Mouse (Mus musculus): Measurements from ENCODE around the gene Vsnl1. TPM values are rescaled to one million over a fixed set of nuclear protein-coding genes. Genes with fewer than 3 reads are reported as not detected.

Vsnl1 gene
- polyA plus RNA-seq (2012; fragmentation: generic; extraction: Trizol): not detected
- long read RNA-seq, experiment 1: 0 reads
- long read RNA-seq, experiment 2: 0 reads

GRCm38 (mm10) chr12:11436497-11437265 lies at the start of gene Vsnl1:
Gene Vsnl1, minus strand, starts transcription at chr12:11436613.
- Histone ChIP-seq H3K79me2 (ENCODE audit: control insufficient read depth, insufficient read depth) (no peaks in the 10 kb centered on the region), H3K36me3 (ENCODE audit: control insufficient read depth, insufficient read depth) (no peaks in the 10 kb centered on the region), H3K79me3 (ENCODE audit: low read depth) (no peaks in the 10 kb centered on the region), H3ac (ENCODE audit: control insufficient read depth, insufficient read length, low read depth) (no peak within 1 kb of the TSS), H3K27me3 (ENCODE audit: control insufficient read depth, insufficient read depth, insufficient read length) (peaks cover 7% of the 10 kb centered on the region), H3K4me3 (ENCODE audit: insufficient read depth, poor library complexity, severe bottlenecking) (no peak within 1 kb of the TSS)
- TF ChIP-seq MAX (IDR thresholded peaks at IDR 0.05) (no peak), CTCF (IDR thresholded peaks at IDR 0.05; ENCODE audit: control insufficient read depth, insufficient read depth, insufficient read length) (no peak), CEBPB (IDR thresholded peaks at IDR 0.05; ENCODE audit: low read depth) (no peak), MYOD1 (IDR thresholded peaks at IDR 0.05; ENCODE audit: control insufficient read depth, insufficient read length, low read depth) (no peak), USF1 (IDR thresholded peaks at IDR 0.05; ENCODE audit: low read depth) (no peak), FOSL1 (IDR thresholded peaks at IDR 0.05; ENCODE audit: insufficient read depth, low read length, poor library complexity, severe bottlenecking) (no peak), MYOG (IDR thresholded peaks at IDR 0.05; ENCODE audit: control insufficient read depth, extremely low read depth, insufficient read length) (no peak)

- Histone ChIP-seq H3K4me3 (ENCODE audit: insufficient read depth, poor library complexity, severe bottlenecking) (no peak overlapping the region), H3K79me3 (ENCODE audit: low read depth) (no peaks in the 10 kb centered on the region), H3K36me3 (ENCODE audit: control insufficient read depth, insufficient read depth) (no peaks in the 10 kb centered on the region), H3K27me3 (ENCODE audit: control insufficient read depth, insufficient read depth, insufficient read length) (no peaks in the 10 kb centered on the region), H3ac (ENCODE audit: control insufficient read depth, insufficient read length, low read depth) (no peak overlapping the region), H3K79me2 (ENCODE audit: control insufficient read depth, insufficient read depth) (no peaks in the 10 kb centered on the region)
- no peak for TF ChIP-seq MYOG (IDR thresholded peaks at IDR 0.05; ENCODE audit: control insufficient read depth, extremely low read depth, insufficient read length)
- TF ChIP-seq CTCF (IDR thresholded peaks at IDR 0.05; ENCODE audit: control insufficient read depth, insufficient read depth, insufficient read length): no peak
- TF ChIP-seq FOSL1 (IDR thresholded peaks at IDR 0.05; ENCODE audit: insufficient read depth, low read length, poor library complexity, severe bottlenecking): no peak
- no peak for TF ChIP-seq USF1 (IDR thresholded peaks at IDR 0.05; ENCODE audit: low read depth)
- TF ChIP-seq MYOD1 (IDR thresholded peaks at IDR 0.05; ENCODE audit: control insufficient read depth, insufficient read length, low read depth): no peak
- no peak for TF ChIP-seq CEBPB (IDR thresholded peaks at IDR 0.05; ENCODE audit: low read depth)
- TF ChIP-seq MAX (IDR thresholded peaks at IDR 0.05): no peak
Observed at GRCm38 (mm10) chr12:11456632-11457031, 20.2 kb upstream of the Vsnl1 start.

- Histone ChIP-seq H3K4me3 (ENCODE audit: insufficient read depth, poor library complexity, severe bottlenecking) (no peak overlapping the region), H3K79me3 (ENCODE audit: low read depth) (no peaks in the 10 kb centered on the region), H3K79me2 (ENCODE audit: control insufficient read depth, insufficient read depth) (no peaks in the 10 kb centered on the region), H3K27me3 (ENCODE audit: control insufficient read depth, insufficient read depth, insufficient read length) (no peaks in the 10 kb centered on the region), H3ac (ENCODE audit: control insufficient read depth, insufficient read length, low read depth) (no peak overlapping the region), H3K36me3 (ENCODE audit: control insufficient read depth, insufficient read depth) (no peaks in the 10 kb centered on the region)
- no peak for TF ChIP-seq USF1 (IDR thresholded peaks at IDR 0.05; ENCODE audit: low read depth)
- TF ChIP-seq CTCF (IDR thresholded peaks at IDR 0.05; ENCODE audit: control insufficient read depth, insufficient read depth, insufficient read length): no peak
- no peak for TF ChIP-seq MAX (IDR thresholded peaks at IDR 0.05)
- TF ChIP-seq FOSL1 (IDR thresholded peaks at IDR 0.05; ENCODE audit: insufficient read depth, low read length, poor library complexity, severe bottlenecking): no peak
- no peak for TF ChIP-seq MYOD1 (IDR thresholded peaks at IDR 0.05; ENCODE audit: control insufficient read depth, insufficient read length, low read depth)
- TF ChIP-seq CEBPB (IDR thresholded peaks at IDR 0.05; ENCODE audit: low read depth): no peak
- TF ChIP-seq MYOG (IDR thresholded peaks at IDR 0.05; ENCODE audit: control insufficient read depth, extremely low read depth, insufficient read length): no peak
Observed at GRCm38 (mm10) chr12:11456213-11456612, 19.8 kb upstream of the Vsnl1 start.

GRCm38 (mm10) chr12:11455549-11456194 lies 19.3 kb upstream of the Vsnl1 start, which contains the start of gene Rad51ap2:
Gene Rad51ap2, plus strand, starts transcription at chr12:11456079.
- Histone ChIP-seq H3K79me2 (ENCODE audit: control insufficient read depth, insufficient read depth) (no peaks in the 10 kb centered on the region), H3K36me3 (ENCODE audit: control insufficient read depth, insufficient read depth) (no peaks in the 10 kb centered on the region), H3K79me3 (ENCODE audit: low read depth) (no peaks in the 10 kb centered on the region), H3ac (ENCODE audit: control insufficient read depth, insufficient read length, low read depth) (no peak within 1 kb of the TSS), H3K4me3 (ENCODE audit: insufficient read depth, poor library complexity, severe bottlenecking) (no peak within 1 kb of the TSS), H3K27me3 (ENCODE audit: control insufficient read depth, insufficient read depth, insufficient read length) (no peaks in the 10 kb centered on the region)
- no peak for TF ChIP-seq MYOG (IDR thresholded peaks at IDR 0.05; ENCODE audit: control insufficient read depth, extremely low read depth, insufficient read length)
- TF ChIP-seq MYOD1 (IDR thresholded peaks at IDR 0.05; ENCODE audit: control insufficient read depth, insufficient read length, low read depth): no peak
- TF ChIP-seq CTCF (IDR thresholded peaks at IDR 0.05; ENCODE audit: control insufficient read depth, insufficient read depth, insufficient read length): no peak
- no peak for TF ChIP-seq MAX (IDR thresholded peaks at IDR 0.05)
- no peak for TF ChIP-seq USF1 (IDR thresholded peaks at IDR 0.05; ENCODE audit: low read depth)
- TF ChIP-seq FOSL1 (IDR thresholded peaks at IDR 0.05; ENCODE audit: insufficient read depth, low read length, poor library complexity, severe bottlenecking): no peak
- TF ChIP-seq CEBPB (IDR thresholded peaks at IDR 0.05; ENCODE audit: low read depth): no peak

GRCm38 (mm10) chr12:11454146-11454545 lies 17.7 kb upstream of the Vsnl1 start:
- no peaks in the 10 kb centered on the region for H3K79me3 ChIP-seq (ENCODE audit: low read depth)
- no peaks in the 10 kb centered on the region for H3K27me3 ChIP-seq (ENCODE audit: control insufficient read depth, insufficient read depth, insufficient read length)
- H3ac ChIP-seq (ENCODE audit: control insufficient read depth, insufficient read length, low read depth): no peak overlapping the region
- no peaks in the 10 kb centered on the region for H3K36me3 ChIP-seq (ENCODE audit: control insufficient read depth, insufficient read depth)
- TF ChIP-seq FOSL1 (IDR thresholded peaks at IDR 0.05; ENCODE audit: insufficient read depth, low read length, poor library complexity, severe bottlenecking): no peak
- no peak for TF ChIP-seq USF1 (IDR thresholded peaks at IDR 0.05; ENCODE audit: low read depth)
- no peak for TF ChIP-seq MYOD1 (IDR thresholded peaks at IDR 0.05; ENCODE audit: control insufficient read depth, insufficient read length, low read depth)
- no peak for TF ChIP-seq MYOG (IDR thresholded peaks at IDR 0.05; ENCODE audit: control insufficient read depth, extremely low read depth, insufficient read length)
- TF ChIP-seq MAX (IDR thresholded peaks at IDR 0.05): no peak
- TF ChIP-seq CTCF (IDR thresholded peaks at IDR 0.05; ENCODE audit: control insufficient read depth, insufficient read depth, insufficient read length): no peak
- TF ChIP-seq CEBPB (IDR thresholded peaks at IDR 0.05; ENCODE audit: low read depth): no peak
- H3K4me3 ChIP-seq (ENCODE audit: insufficient read depth, poor library complexity, severe bottlenecking): no peak overlapping the region
- H3K79me2 ChIP-seq (ENCODE audit: control insufficient read depth, insufficient read depth): no peaks in the 10 kb centered on the region

Data from C2C12 (cell line).